19 mouse cellular contexts compared by ENCODE assay signal in genomic region chr2:26327852-26328251, GRCm38 (mm10). TPM values are rescaled to one million over a fixed set of nuclear protein-coding genes. Genes with fewer than 3 reads are reported as not detected.
A peak's percentile ranks its signal among the peaks of the same experiment; 100 is the strongest.
DNase-seq lines count a peak whose midpoint lies in the region; ATAC-seq and TF ChIP-seq lines count a peak whose summit lies in the region.
"Had no signal": no experiment of that assay in that cellular context is flagged by ENCODE, and none has a peak within 500 bp of the region (broad histone marks: within the 10 kb centered on the region; RNA-seq: fewer than 3 reads in every experiment).

No protein-coding gene starts in this region.

- no peak overlapping the region for H3K27ac ChIP-seq in lung, postnatal 0 days (ENCODE audit: low read length)
- H3K27ac ChIP-seq: embryonic facial prominence, embryonic 15.5 days; forebrain, embryonic 12.5 days; hindbrain, embryonic 10.5 days had no signal

- no peak for TF ChIP-seq CTCF in lung, postnatal 0 days (IDR thresholded peaks at IDR 0.05)
- no peak for TF ChIP-seq CTCF in lung, adult 2 months (IDR thresholded peaks at IDR 0.05; ENCODE audit: insufficient read depth, low read length)

- TF ChIP-seq POLR2A in lung, adult 2 months (IDR thresholded peaks at IDR 0.05; ENCODE audit: borderline replicate concordance, extremely low read depth, low read depth, low read length): no peak

- DNase-seq in adrenal gland, postnatal 14 days: peak; percentile 60
- no peak for DNase-seq in adrenal gland, adult 18-20 months (ENCODE audit: low spot score in 2 of 2)
- DNase-seq in lung, postnatal 0 days (ENCODE audit: low spot score): peak; percentile 49
- no peak for DNase-seq in lung, adult 2 months
- peak; percentile 72 for DNase-seq in ZHBTc4 (ENCODE audit: low read depth, low spot score)
- peak; percentile 53 for DNase-seq in naive thymus-derived CD4-positive, alpha-beta T cell, adult 2 months (ENCODE audit: low read depth)
- DNase-seq in thymus, postnatal 14 days: no peak
- DNase-seq in urinary bladder, postnatal 10 days (ENCODE audit: low spot score): no peak
- DNase-seq: adrenal gland, postnatal 36 days; kidney, adult 8-10 months; right cerebral cortex, adult 18-20 months had no signal

- no peaks in the 10 kb centered on the region for H3K27me3 ChIP-seq in lung, postnatal 0 days (replicated peaks; ENCODE audit: insufficient read depth, low read length)
- H3K27me3 ChIP-seq: embryonic facial prominence, embryonic 15.5 days; forebrain, embryonic 12.5 days; heart, embryonic 12.5 days; Patski had no signal

- no peak overlapping the region for H3K4me3 ChIP-seq in lung, postnatal 0 days (ENCODE audit: low read depth, low read length)
- H3K4me3 ChIP-seq in lung, adult 2 months (replicated peaks; ENCODE audit: extremely low read depth, low read depth, low read length): no peak overlapping the region
- H3K4me3 ChIP-seq: embryonic facial prominence, embryonic 15.5 days; forebrain, embryonic 12.5 days; heart, embryonic 12.5 days; hindbrain, embryonic 10.5 days had no signal

- no peak for ATAC-seq in lung, postnatal 0 days
- ATAC-seq: Patski had no signal

- H3K4me1 ChIP-seq in lung, postnatal 0 days (ENCODE audit: insufficient read depth, low read depth, low read length): no peaks in the 10 kb centered on the region
- H3K4me1 ChIP-seq in lung, adult 2 months (ENCODE audit: control insufficient read depth, insufficient read depth, low read length): no peaks in the 10 kb centered on the region; the same call in 1 of the 2 replicates
- H3K4me1 ChIP-seq: forebrain, embryonic 12.5 days had no signal

- H3K9ac ChIP-seq in lung, postnatal 0 days (replicated peaks; ENCODE audit: low read depth): no peak overlapping the region
- H3K9ac ChIP-seq: embryonic facial prominence, embryonic 15.5 days; forebrain, embryonic 12.5 days; heart, embryonic 12.5 days had no signal

- no peaks in the 10 kb centered on the region for H3K9me3 ChIP-seq in lung, postnatal 0 days (ENCODE audit: low read length)
- H3K9me3 ChIP-seq: embryonic facial prominence, embryonic 15.5 days; forebrain, embryonic 12.5 days; heart, embryonic 12.5 days; hindbrain, embryonic 10.5 days had no signal

- 79% methylated on average over 4 of the region's 4 CpGs for WGBS in lung, postnatal 0 days
- 65% methylated on average over 4 of the region's 4 CpGs for WGBS in lung, adult 2 months

- TF ChIP-seq EP300 in lung, postnatal 0 days (IDR thresholded peaks at IDR 0.05): no peak

- no peak overlapping the region for H3K4me2 ChIP-seq in lung, postnatal 0 days (replicated peaks; ENCODE audit: low read depth, low read length)
- H3K4me2 ChIP-seq: embryonic facial prominence, embryonic 15.5 days; forebrain, embryonic 12.5 days; heart, embryonic 12.5 days; liver, embryonic 11.5 days had no signal

- peaks cover 26% of the 10 kb centered on the region; the same call in 1 of the 2 replicates for H3K36me3 ChIP-seq in lung, postnatal 0 days (ENCODE audit: insufficient read depth, low read length)

RNA-seq across cellular contexts. Expression of gene Gpsm1, which starts 12.5 kb away (rescaled TPM):
- 14.1 TPM in 2 replicates for total RNA-seq in adrenal gland, postnatal 14 days (2021)
- 10 to 100 TPM; 10.7 to 14.0 TPM for total RNA-seq in adrenal gland, adult 18-20 months (2021)
- 29.0 and 33.0 TPM in 2 replicates for polyA plus RNA-seq in lung, postnatal 0 days (2015; fragmentation: Nextera tagmentation; extraction: Ambion mirVana)
- 49.9 and 56.2 TPM in 2 replicates for polyA plus RNA-seq in lung, adult 2 months (2012; rRNA removed)

RNA-seq across cellular contexts. Expression of gene Dnlz, which starts 24.1 kb away (rescaled TPM):
- 19.0 and 19.8 TPM in 2 replicates for total RNA-seq in adrenal gland, postnatal 14 days (2021)
- 10 to 100 TPM; 21.4 to 27.0 TPM for total RNA-seq in adrenal gland, adult 18-20 months (2021)
- 14.2 and 15.5 TPM in 2 replicates for polyA plus RNA-seq in lung, postnatal 0 days (2015; fragmentation: Nextera tagmentation; extraction: Ambion mirVana)
- 16.3 and 16.4 TPM in 2 replicates for polyA plus RNA-seq in lung, adult 2 months (2012; rRNA removed)

RNA-seq across cellular contexts. Expression of gene Card9, which starts 32.9 kb away (rescaled TPM):
- 1.2 and 1.6 TPM in 2 replicates for total RNA-seq in adrenal gland, postnatal 14 days (2021)
- total RNA-seq in adrenal gland, adult 18-20 months (2021): 1 to 10 TPM; 1.9 to 2.0 TPM
- polyA plus RNA-seq in lung, postnatal 0 days (2015; fragmentation: Nextera tagmentation; extraction: Ambion mirVana): 9.9 and 10.9 TPM in 2 replicates
- polyA plus RNA-seq in lung, adult 2 months (2012; rRNA removed): 27.1 and 30.6 TPM in 2 replicates

RNA-seq across cellular contexts. Expression of gene Ccdc187, which starts 33.5 kb away (rescaled TPM):
- 1.0 and 1.5 TPM in 2 replicates for total RNA-seq in adrenal gland, postnatal 14 days (2021)
- under 1 TPM; 0.50 to 0.74 TPM for total RNA-seq in adrenal gland, adult 18-20 months (2021)
- 0.61 and 0.77 TPM in 2 replicates for polyA plus RNA-seq in lung, postnatal 0 days (2015; fragmentation: Nextera tagmentation; extraction: Ambion mirVana)
- polyA plus RNA-seq in lung, adult 2 months (2012; rRNA removed): 6.6 and 7.9 TPM in 2 replicates
- total RNA-seq: megakaryocyte, adult 5-6 weeks had no signal
- polyA plus RNA-seq: C2C12; liver, embryonic 11.5 days had no signal

RNA-seq across cellular contexts. Expression of gene Snapc4, which starts 52.6 kb away (rescaled TPM):
- 26.9 and 33.7 TPM in 2 replicates for total RNA-seq in adrenal gland, postnatal 14 days (2021)
- total RNA-seq in adrenal gland, adult 18-20 months (2021): 10 to 100 TPM; 31.0 to 36.5 TPM
- 7.4 and 9.3 TPM in 2 replicates for polyA plus RNA-seq in lung, postnatal 0 days (2015; fragmentation: Nextera tagmentation; extraction: Ambion mirVana)
- 27.9 and 31.0 TPM in 2 replicates for polyA plus RNA-seq in lung, adult 2 months (2012; rRNA removed)

Comparison
In these comparisons a context has a peak if more than half of its experiments do, and no peak if none do; other contexts are left out.
1. DNase-seq: peak in adrenal gland, postnatal 14 days (single experiment), lung, postnatal 0 days (single experiment), ZHBTc4 (single experiment) and naive thymus-derived CD4-positive, alpha-beta T cell, adult 2 months (single experiment); none in adrenal gland, adult 18-20 months (0 of 2), lung, adult 2 months (single experiment), thymus, postnatal 14 days (single experiment) and urinary bladder, postnatal 10 days (single experiment).